Mouse (Mus musculus) erythroblast, embryonic 14.5 days (primary cell): ENCODE data around the gene Gm525.

Experiments used
- GATA1 ChIP-seq: IDR thresholded peaks from 2 replicates; pipeline ENCODE4 v1.6.1; 2012; ENCODE audit warnings: low read length, inconsistent platforms, mixed read lengths
- TAL1 ChIP-seq: IDR thresholded peaks from 3 replicates; pipeline ENCODE4 v1.6.1; 2012; ENCODE audit warnings: low read length, inconsistent platforms, mixed read lengths

DNA sequence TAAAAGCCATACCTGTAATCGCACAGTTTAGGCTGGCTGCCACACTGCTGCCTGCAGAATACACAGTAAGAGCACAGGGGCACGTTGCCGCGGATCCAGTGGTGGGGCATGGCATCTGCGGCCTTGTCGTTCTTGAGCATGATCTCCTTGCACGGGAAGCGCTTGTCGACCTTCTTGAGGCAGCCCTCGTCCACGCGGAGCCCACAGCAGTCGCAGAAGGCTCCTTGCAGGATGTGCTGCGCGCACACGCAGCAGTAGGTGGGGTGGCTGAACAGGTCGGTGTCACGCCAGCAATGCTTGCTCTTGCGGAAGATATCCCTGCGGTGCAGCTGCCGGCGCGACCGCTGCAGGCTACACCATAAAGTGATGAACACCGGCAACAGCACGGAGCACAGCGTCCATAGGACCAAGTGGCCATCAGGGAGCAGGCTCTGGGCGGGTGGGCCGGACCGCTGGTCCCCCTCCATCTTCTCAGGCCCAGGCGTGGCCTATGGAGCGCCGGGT lies 13.7 kb upstream of the Gm525 start:
- TF ChIP-seq GATA1 (no peak), TAL1 (no peak)
